Mouse (Mus musculus): Measurements from ENCODE around the gene Lrp3.
"Not testable (repeated sequence)": the region's sequence is repeated elsewhere in the genome, so short reads cannot be mapped to it uniquely, and the experiment has no call there.

Gene Lrp3

GRCm38 (mm10) chr7:35215225-35215624 lies at the start of gene Lrp3:
Gene Lrp3, minus strand, starts transcription at chr7:35215498.
- peak; percentile 69 for DNase-seq

GRCm38 (mm10) chr7:35264746-35265145 lies 49.4 kb upstream of the Lrp3 start:
- peak; percentile 46 for DNase-seq

- no peak for DNase-seq
Observed at GRCm38 (mm10) chr7:35263595-35264489, 48.5 kb upstream of the Lrp3 start.

- DNase-seq = no peak
Observed at GRCm38 (mm10) chr7:35259384-35259783, 44.1 kb upstream of the Lrp3 start.

- DNase-seq = no peak
Observed at GRCm38 (mm10) chr7:35258294-35258693, 43.0 kb upstream of the Lrp3 start.

GRCm38 (mm10) chr7:35252041-35252558 lies 36.8 kb upstream of the Lrp3 start:
- DNase-seq = peak; percentile 29

GRCm38 (mm10) chr7:35237935-35238334 lies 22.6 kb upstream of the Lrp3 start:
- not testable (repeated sequence) for DNase-seq

GRCm38 (mm10) chr7:35235308-35235707 lies 20.0 kb upstream of the Lrp3 start:
- DNase-seq = peak; percentile 70

- peak; percentile 97 for DNase-seq
Observed at GRCm38 (mm10) chr7:35234361-35235245, 19.3 kb upstream of the Lrp3 start.

GRCm38 (mm10) chr7:35233861-35234260 lies 18.6 kb upstream of the Lrp3 start:
- no peak for DNase-seq

GRCm38 (mm10) chr7:35232796-35233455 lies 17.6 kb upstream of the Lrp3 start:
- DNase-seq = no peak

- DNase-seq = no peak
Observed at GRCm38 (mm10) chr7:35230333-35230732, 15.0 kb upstream of the Lrp3 start.

GRCm38 (mm10) chr7:35220694-35221365 lies 5.5 kb upstream of the Lrp3 start:
- DNase-seq = no peak

GRCm38 (mm10) chr7:35215731-35216130 lies 433 bp upstream of the Lrp3 start:
- no peak for DNase-seq

GRCm38 (mm10) chr7:35214442-35215222 lies 666 bp downstream of the Lrp3 start:
- DNase-seq = no peak

- DNase-seq = no peak
Observed at GRCm38 (mm10) chr7:35211791-35212190, 3.5 kb downstream of the Lrp3 start.

- no peak for DNase-seq
Observed at GRCm38 (mm10) chr7:35199755-35200154, 15.5 kb downstream of the Lrp3 start.

- no peak for DNase-seq
Observed at GRCm38 (mm10) chr7:35198981-35199754, 16.1 kb downstream of the Lrp3 start.

- DNase-seq = no peak
Observed at GRCm38 (mm10) chr7:35197022-35197421, 18.3 kb downstream of the Lrp3 start.

GRCm38 (mm10) chr7:35191276-35191675 lies 24.0 kb downstream of the Lrp3 start:
- no peak for DNase-seq

- no peak for DNase-seq
Observed at GRCm38 (mm10) chr7:35189699-35190098, 25.6 kb downstream of the Lrp3 start.
